Mouse (Mus musculus) cerebellum, adult 11 months (tissue): Measurements from ENCODE around the gene Arih2.

Experiments used
- DNase-seq: peaks from one replicate; pipeline ENCODE4 v3.0.0; 2022

Arih2 gene

DNA sequence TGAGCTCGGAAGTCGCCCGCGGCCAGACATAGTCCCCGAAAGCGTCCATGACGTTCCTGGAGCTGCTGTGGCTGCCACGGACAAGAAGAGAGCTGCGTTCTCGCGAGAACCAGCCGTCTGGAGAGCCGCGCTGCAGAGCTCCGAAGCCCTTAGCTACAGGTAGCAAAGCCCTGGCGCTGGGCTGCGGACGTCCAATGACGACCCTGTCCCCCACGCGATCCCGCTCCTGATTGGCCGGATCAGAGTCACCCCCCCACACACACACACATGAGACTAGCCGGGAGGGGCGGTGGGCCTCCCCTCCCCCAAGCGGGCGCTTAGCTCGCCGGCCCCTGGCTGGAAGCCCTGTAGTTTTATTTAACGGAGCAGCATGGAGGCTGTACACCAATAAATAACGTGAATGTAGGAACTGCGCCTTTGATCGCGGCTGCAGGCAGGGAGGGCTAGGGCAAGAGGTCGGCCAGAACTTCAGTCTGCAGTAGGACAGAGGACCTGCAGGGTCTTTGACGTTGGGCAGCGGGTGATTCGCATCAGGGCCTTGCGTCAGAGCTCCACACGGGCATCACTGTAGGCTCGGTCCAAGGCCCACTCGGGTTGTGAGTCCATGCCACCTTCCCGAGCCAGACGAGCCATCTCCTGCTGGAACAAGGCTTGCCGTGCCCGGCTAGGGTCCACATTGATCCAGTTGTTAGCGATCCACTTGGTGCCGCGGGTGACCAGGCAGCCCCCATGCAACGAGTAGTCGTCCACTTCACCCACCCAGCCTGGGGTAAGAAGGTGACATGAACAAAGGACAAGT lies 70.4 kb downstream of the Arih2 start, which contains the start of gene Wdr6:
Gene Wdr6 (minus strand): TSS at position 195 of the 799 bp plus-strand sequence.
- DNase-seq = peak; percentile 90

- peak; percentile 61 for DNase-seq
Observed at GRCm38 (mm10) chr9:108577934-108578544, 71.1 kb downstream of the Arih2 start.

DNA sequence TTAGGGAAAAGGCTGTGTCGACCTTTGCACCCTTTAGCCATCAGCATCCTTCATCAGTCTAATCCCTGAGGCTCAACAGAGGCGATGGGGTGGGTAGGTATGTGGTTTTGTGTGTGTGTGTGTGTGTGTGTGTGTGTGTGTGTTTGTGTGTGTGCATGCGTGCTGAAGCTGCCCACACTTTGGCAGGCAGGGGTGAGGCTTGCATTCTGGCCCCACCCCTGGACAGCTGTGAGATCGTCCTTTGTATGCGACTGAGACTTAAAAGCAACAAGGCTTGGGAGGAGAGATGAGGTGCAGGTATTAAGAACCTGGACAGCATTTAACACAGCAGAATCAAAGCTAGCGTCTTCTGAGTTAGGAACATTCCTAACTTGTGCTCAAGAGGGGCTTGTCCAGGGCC lies 72.2 kb downstream of the Arih2 start:
- no peak for DNase-seq

- DNase-seq = peak; percentile 35
Observed at GRCm38 (mm10) chr9:108575321-108576297, 73.6 kb downstream of the Arih2 start.

- DNase-seq = no peak
Observed at GRCm38 (mm10) chr9:108574921-108575320, 74.3 kb downstream of the Arih2 start.

- DNase-seq = peak; percentile 60
Observed at GRCm38 (mm10) chr9:108573774-108574690, 75.2 kb downstream of the Arih2 start.

- DNase-seq = no peak
Observed at GRCm38 (mm10) chr9:108572321-108572720, 76.9 kb downstream of the Arih2 start.

DNA sequence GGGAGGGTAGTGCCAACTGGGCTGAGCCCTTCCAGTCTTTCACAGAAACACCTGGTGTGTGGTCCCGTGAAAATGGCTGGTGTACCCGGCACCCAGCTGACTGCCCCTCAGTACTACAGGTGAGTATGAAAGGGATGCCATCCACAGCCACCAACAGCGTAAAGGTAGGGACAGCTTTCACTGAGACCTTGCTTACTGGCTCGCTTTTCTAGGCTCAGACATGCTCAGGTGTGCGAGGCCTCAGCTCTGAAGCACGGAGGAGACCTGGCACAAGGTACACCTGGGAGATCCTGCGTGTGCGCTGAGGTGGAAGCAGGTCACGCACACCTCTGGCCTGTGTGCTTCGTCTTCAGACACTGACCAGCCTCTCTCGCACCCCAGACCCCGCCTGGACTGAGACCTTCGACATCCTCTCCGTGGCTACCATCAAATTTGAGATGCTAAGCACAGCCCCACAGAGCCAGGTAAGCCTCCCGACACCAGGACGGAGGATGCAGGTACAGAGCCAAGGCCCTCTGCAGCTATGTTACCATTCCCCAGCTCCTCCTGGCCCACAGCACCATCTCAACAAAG lies 77.7 kb downstream of the Arih2 start:
- no peak for DNase-seq

DNA sequence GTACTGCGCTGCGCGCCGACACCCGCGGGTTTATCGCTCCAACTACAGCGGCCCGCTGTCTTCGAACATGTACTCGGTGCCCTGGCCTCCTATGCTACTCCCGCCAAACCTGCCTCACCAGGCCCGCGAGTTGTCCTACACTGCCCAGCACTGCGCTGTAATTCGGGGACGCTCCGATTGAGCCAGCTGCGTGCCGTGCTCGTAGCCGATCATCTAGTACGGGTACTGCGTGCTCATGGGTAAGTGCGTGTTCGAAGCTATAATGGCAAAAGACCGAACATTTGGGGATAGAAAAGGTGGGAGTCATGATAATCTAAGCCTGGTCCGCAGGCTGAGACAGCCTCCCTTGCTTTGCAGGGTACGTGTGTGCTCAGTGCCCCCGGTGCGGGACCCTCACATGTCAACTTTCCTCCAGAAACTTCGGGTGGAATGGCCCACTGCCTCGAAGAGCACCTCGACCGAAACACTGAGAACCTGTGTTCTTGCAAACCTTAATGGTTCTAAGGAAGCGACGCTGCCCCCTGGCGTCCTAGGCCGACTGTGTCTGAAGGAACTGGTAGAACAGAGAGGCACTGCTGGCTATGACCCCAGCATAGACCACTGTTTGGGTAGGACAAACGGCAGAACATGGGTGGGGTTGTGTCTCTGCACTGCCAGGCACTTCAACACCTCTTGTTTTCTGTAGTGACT lies 78.8 kb downstream of the Arih2 start:
- peak; percentile 57 for DNase-seq

- peak; percentile 85 for DNase-seq
Observed at GRCm38 (mm10) chr9:108569381-108570206, 79.6 kb downstream of the Arih2 start, which contains the start of gene Dalrd3. TSS of gene Dalrd3 (plus strand) at chr9:108569886.

DNA sequence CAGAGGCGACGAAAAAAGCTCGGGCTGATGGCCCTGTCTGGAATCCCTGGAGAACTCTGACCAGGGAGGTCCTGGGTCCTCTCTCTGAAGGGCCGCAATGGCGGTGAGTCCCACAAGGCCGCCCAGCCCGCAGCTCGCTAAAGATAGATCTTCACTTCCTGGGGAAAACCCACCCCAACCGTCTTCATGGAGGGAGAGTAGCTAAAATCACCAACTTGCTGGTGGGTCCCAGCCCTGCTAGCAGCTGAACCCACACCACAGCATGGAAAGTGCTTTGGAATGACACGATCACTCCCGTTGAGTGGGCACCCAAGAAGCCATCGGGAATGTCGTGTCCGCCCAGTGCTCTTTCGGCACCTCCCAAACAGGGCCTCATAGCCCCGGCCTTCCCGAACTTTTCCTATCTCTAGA lies 80.7 kb downstream of the Arih2 start:
- DNase-seq = no peak

GRCm38 (mm10) chr9:108567931-108568419 lies 81.2 kb downstream of the Arih2 start:
- DNase-seq = no peak

DNA sequence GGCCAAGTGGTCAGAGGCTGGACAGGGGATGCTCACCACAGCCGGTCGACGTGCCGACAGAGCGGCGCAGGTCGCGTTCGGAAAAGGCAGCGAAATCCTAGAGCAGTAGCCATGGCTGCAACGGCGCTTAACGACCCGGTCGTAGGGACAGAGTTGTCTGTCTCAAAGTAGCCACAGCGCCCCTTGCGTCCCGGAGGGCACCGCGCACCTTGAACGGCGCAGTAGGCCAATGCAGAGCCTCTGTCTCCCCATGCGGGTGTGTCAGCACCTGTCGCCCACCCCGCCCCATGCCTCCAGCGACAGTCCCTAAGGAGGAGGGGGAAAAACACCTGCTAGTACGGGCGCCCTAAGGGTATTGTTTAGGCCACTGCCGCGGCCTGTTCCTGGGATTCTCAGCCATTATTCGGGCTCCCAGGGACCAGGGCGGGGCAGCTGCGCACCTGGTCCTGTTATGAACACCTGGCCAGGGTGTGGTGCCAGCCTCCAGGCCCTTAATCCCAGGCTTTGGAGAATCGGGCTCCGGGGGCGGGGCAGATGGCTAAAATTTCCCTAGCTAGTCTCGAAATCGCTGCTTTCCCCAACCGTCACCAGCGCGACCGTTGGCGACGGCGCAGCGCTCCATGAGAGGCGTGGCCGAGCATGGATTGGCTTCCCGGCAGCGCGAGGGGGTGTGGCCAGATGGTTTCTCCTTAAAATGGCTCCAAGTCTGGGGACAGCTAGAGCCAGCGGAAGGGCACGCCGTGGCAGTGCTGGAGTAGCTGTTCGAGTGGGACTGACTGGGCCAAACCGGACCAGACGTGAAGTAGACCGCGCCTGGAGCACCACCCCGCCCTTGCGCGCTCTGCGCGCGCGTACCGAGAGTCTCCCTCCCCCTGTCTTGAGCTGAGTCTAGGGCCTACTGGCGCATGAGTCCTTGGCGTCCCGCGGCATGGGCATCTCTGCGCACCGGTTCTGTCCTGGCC lies 82.1 kb downstream of the Arih2 start, which contains the start of gene Ndufaf3:
Gene Ndufaf3 (minus strand): TSS at position 620 of the 962 bp plus-strand sequence.
- peak; percentile 94 for DNase-seq

DNA sequence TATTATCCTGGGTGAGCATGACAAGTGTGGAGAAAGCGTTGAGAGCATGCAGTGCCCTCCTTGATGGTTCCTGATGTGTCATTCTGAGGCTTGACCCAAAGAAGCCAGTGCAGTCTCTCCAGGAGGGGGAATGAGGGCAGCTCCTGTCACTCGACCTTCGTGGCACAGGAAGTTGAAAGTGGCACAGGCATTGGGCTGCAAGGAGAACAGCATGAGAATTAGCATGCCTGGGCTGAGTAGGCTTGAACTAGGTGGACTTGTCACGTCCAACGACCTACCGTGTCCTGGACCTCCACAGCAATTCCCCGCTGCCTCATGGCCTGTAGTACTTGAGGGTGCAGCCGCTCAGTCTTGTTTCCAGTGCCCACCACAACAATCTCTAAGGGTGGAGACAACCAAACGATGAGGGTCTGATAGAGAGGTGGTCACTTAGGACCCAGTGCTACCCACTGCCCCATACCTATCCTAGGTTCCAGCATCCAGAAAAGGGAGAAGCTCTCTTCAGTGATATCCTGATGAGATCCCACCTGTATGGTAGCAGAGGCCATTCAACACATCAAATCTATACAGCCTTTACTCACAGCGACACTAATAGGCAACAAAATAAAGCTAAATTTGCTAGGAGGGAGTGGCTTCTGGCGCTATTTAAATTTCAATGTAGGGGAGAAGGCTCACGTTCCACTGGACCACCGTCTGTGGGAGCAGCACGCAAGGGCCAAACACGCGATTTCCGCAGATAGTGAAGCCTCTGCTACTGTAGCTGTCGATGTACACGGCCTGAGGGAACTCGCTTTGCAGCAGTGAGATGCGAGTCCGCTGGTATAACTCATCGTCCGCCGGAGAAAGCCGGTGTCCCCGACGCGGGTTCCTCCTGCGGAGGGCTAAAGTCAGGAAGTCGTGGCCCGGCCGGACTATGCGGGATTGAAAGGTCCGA lies 83.0 kb downstream of the Arih2 start:
- no peak for DNase-seq

GRCm38 (mm10) chr9:108564131-108564530 lies 85.1 kb downstream of the Arih2 start:
- no peak for DNase-seq

GRCm38 (mm10) chr9:108563671-108564070 lies 85.5 kb downstream of the Arih2 start:
- no peak for DNase-seq

DNA sequence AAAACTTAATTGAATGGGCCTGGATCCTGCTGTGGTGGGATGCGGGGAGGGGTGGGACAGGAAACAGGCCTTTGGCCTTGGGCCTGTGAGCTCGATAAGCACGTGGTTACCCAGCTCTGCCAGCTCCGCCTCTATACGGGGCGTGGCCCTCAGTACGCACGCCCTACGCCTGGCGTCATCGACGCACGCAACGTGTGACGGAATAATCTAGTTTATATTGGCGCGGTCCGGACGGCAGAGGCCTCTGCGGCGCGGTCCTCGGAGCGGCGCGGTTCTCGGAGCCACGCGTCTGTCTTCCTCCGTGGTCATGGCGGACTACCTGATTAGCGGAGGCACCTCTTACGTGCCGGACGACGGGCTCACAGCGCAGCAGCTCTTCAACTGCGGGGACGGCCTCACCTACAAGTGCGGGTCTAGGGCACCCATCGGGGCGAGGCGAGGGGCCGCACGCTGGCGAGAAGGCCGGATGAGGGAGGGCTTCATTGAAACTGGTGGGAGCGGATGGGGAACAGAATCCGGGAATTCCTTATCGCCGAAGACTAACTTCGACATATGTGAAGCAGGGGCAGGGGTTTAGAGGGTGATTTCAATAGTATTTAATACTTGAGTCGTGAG lies 88.9 kb downstream of the Arih2 start, which contains the start of gene Impdh2:
Gene Impdh2 (plus strand): TSS at position 60 of the 615 bp plus-strand sequence.
- peak; percentile 89 for DNase-seq
